Mouse (Mus musculus) cerebellum, adult 8-10 months (tissue): ENCODE measurements at regions not wholly inside any gene's neighbourhood (a gene's known extent, or its start where the extent isn't known, plus 50 kb on each side); places are given as distances from the start of the nearest gene placed in this dataset.

Experiments
- DNase-seq: peaks from one replicate; pipeline ENCODE4 v3.0.0; 2022

DNA sequence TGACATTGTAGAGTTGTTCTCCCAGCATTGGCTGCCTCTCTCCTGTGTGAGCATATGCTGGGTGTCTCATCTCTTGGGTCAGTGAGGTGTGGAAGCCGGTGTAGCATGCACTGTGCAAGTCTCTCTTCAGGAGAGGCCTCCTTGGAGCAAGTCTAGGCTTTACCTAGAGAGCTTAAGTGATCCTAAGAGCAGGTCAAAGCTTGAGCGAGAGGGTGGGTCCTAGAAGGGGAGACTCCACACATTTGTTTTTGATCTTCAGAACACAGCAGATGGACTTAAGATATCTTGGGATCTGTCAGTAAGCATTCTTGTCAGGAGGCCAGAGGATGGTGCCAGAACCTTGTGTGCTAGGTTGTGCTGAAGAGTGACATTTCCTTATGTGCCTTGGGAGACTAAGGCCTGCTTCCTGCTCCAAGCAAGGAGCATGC lies 136.4 kb downstream of the Tmx1 start:
- peak; percentile 63 for DNase-seq

DNA sequence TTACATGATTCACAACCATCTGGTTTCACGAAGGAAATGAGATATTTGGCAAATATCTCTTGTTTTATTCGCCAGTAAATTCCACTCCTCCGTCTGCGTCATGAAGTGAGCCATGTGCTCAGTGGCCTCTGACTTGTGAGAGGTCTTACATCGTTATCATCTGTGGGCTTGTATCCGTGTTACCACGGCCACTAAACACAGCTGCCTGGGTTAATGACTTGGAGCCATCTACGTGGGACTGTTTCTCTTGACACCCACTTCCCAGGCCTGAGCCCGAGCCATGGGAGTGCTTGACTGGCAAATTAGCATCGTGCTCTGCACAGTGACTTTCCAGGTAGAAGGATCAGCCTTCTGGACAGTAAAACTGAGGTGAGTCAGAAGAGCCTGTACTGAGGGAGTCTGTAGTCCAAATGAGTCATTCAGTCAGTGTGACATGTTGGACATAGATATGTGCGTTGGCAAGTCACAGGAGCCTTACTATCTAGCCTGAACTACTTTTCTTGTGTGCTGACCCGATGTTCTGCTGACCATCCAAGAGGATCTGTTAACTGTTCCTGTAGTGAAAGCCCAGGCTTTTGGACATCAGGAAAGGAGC lies 137.7 kb downstream of the Tmx1 start:
- DNase-seq: no peak

DNA sequence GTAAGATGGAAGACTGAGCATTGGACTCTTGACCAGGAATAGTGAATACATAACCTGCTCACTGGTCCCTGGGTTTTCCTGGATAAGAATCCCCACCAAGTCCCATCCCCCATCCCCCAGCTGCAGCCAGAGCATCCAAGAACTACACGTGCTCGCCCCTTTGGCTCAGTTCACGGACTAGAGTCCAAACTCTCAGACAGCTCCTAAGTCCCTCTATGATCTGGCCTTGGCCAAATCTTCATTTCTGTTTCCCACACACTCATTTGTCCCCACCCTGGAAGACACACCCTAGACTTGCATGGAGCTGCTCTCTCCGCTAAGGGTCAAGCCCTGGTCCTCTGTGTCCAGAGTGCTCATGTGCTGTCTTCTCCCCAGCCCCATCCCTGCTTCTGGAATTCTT lies 139.9 kb downstream of the Tmx1 start:
- DNase-seq: no peak

DNA sequence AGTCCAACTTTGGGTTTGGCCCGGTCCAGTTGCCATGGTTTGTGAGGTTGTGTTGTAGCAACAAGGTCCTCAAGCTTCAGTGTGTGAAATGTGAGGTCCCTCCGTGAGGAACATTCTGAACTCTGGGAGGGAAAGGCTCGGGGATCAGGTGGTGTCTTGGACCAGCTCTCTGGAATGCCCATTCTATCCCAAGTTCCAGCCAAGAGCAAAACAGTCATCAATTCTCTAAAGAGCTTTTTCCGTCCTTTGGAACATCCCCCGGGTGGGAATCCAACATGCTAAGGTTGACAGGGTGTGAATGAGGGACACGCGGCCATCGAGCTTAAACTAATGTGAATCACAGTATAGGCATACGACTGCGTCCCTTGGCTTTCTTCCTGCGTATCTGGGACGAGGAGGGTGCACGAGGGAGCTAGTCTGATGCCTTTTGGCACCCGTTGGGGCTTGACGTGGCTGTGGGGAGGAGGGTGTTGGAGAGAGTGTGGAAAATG lies 145.4 kb downstream of the Tmx1 start:
- no peak for DNase-seq

DNA sequence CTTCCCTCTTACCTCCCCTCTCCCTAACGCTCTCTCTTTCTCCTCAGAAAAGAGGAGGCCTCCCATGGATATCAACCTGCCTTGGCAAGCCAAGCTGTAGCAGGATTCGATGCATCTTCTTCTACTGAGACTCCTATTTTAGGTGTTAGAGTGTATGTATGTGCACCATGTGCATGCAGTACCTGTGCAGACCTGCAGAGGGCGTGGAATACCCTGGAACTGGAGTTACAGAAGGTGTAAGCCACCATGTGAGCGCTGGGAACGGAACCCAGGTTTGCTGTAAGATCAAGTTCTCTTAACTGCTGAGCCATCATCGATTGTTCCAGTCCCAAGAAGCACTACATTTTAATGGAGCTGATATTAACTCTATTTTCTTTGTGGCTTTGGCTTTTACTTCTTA lies 146.8 kb downstream of the Tmx1 start:
- DNase-seq: no peak

DNA sequence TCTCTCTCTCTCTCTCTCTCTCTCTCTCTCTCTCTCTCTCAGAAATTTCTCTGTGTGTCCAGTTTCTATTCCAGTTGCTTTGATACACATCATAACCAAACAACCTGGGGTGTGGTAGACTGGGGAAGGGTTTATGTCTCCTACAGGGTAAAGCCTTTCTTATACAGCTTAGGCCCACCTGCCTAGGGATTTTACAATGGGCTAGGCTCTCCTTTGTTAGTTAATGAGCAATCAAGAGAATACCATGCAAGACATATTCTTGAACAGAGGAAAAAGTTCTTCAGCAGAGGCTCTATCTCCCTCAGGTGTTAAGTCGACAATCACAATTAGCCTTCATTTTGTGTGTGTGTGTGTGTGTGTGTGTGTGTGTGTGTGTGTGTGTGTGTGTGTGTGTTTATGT lies 151.0 kb downstream of the Tmx1 start:
- DNase-seq: no peak

DNA sequence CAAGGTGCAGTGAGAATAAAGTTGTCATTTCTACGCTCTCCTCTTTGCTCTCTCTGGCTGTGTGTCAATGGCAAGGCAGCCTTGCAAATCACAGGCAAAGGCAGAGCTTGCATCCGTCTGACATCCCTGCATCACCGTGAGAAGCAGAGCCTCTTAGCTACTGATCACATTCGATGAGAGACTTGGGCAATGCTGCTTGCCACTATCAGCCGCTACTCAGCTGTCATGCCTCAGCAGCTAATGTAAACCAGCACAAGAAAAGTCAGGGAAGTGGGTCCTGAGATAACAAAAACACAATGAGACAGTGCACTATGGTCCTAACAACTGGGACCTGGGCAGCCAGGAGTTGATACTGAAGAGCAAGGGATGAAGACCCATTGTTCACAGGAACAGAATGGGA lies 155.8 kb downstream of the Tmx1 start:
- no peak for DNase-seq

DNA sequence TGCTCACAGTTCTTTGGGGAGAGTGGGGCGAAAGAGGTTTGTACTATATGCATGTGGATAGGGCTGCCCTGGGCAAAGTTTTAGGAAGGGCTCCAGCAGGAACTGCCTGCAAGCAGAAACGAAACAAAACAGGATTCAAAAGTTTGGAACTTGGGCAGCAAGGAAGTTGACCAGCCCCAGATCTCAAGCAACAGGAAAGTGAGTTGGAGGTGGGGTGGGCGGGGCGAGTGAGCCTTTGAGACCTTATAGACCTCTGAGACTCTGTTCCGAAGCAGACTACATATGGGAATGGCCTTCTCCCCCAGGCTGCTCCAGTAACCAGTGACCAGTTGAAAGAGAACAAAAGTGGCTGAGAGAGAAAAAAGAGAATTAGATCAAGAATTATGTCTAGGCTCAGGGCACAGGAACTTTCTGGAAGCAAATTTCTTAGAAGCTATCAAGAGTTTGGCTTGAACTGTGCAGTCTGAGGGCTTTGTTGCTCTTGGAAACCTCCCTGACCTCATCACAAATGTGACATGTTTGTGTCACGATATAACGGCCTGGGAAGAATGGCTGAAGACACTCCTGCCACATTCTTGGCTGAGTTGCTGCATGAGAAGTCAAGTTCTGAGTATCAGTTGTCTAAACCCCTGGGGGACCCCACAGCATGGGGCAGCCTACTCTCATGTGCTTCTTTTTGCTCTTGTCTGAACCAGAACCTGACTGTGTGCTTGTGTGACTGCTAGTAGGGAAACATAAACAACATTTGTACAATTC lies 156.4 kb downstream of the Tmx1 start:
- DNase-seq: no peak

DNA sequence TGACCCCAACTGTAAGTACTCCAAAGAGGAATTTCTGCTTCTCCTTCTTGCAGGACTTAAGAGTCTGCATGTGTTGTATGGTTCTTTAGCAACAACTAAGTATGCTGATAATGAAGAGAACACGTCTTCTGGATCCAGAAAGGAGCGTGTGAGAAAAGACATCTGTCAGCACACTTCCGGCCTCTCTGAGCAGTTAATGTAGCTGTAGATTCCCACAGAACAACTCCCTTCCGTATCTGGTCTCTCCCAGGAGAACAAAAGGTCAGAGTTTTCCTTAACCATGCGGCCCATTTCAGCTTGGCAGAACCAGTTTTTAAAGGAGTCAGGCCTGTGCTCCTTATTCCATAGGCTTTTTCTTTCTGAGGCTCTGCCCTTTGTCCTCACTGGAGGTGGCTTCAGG lies 159.0 kb downstream of the Tmx1 start:
- no peak for DNase-seq

DNA sequence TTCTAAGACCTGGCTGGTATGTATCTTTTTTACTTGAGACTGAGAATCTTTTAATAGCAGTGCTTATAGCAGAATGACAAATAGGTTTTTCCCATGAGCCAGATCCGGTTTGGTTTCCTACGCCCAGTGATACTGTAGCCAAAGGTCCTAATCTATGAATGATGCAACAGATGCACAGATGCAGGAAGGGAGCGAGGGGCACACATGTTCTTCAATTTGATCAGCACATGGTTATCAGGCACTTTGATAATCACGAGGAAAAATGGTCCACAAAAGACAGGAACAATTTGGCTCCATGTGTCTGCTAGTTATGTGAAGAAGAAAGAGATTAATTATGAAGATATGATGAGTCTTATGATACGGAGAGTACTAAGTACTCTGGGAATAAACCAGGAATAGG lies 160.3 kb downstream of the Tmx1 start:
- DNase-seq: no peak

DNA sequence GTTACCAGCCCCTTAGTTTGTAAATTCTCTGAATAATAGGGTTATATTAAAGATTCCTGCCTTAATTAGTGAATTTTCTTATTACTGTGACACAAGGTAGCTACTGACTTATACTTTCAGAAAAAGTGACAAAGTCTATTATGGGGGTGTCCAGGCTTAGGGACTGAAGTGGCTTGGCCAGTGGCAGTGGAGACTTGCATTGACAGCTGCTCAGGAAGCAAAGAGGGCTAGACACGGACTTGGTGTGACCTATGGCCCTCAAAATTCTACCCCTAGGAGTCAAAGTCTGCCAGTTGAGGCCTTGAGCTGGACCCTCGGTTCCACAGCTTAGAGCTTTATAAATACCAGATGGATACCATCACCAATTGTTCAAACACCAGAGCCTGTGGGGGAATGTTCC lies 161.2 kb downstream of the Tmx1 start:
- no peak for DNase-seq

DNA sequence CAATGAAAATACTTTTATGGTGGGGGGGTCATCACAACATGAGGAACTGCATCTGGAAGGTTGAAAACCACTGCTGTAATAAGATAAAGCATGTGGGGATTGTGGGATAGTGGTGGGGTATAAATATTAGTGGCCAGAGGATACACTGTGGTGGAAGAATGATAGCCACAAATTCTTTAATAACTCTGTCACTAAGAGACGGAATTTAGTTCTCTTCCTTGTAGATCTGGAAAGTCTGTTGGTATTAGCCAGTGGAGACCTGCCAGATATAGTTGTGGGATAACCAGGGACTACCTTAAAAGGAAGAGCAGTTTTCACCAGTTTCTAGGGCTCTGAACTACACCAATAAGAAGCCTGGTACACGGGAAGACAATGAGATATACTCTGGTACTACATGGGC lies 161.8 kb downstream of the Tmx1 start:
- no peak for DNase-seq

DNA sequence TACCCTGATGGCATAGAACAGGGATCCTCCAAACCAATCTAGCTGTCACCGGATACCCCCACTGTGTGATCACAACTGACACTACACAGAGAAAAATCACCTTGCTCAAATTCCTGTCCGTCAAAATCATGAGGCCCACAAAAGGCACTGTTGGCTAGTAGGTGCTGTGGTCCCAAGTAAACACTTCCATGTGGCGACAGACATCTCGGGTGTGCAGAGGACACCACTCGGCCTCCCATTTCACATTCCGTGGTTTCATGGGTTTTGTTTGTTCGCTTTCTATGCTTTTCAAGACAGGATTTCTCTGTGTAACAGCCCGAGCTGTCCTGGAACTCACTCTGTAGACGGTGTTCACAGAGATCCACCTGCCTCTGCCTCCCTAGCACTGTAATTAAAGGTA lies 162.2 kb downstream of the Tmx1 start:
- DNase-seq: no peak

DNA sequence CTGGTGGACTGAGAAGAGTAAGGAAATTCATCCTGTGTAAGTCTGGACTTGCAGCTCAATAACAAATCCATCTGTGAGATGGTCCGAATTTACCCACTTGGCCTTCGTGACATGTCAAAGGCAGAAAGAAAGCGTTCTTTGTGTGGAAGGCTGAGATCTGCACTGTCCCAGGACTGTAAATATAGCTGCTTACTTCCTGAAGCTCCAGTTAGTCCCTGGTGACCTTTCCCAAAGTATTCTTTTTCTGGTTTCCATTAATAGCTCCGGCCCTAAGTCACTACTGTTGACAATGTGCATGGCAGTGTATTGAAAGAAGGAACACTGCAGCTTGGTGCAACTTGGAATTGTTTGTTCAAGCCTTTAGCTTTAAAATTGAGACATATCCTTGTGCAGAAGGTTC lies 163.2 kb downstream of the Tmx1 start:
- DNase-seq: no peak

DNA sequence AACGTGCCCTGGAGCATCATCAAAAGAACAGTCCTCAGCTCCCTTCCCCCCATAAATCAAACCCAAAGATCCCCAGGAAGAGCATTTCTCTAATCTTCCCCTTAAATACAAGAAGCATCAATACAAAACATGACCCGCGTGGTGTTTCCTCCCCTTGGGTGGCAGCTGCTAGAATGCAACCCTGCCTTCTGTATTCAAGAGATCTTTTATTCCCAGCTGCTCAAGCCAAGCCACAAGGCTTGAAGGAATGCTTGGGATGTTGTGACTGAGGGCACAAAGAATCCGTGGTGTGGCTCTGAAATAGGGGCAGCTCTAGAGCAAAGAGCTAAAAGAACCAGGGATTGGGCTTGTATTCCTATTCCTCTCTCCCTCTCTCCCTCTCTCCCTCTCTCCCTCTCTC lies 163.6 kb downstream of the Tmx1 start:
- DNase-seq: no peak

DNA sequence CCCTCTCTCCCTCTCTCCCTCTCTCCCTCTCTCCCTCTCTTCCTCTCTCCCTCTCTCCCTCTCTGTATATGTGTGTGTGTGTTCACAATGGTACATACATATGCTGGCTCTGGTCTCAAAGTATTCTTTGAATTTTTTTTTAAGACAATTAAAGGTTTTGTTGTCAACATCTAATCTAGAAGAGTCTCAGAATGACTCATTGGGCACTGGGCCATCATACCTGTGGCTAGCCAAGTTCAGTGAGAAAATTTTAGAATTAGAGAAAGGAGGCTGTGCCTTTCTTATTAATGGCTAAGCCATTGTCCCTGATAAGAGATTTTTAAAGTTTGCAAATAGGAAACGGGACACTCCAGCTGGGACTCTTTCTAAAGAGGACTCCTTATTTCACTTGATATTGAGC lies 164.1 kb downstream of the Tmx1 start:
- DNase-seq: no peak

DNA sequence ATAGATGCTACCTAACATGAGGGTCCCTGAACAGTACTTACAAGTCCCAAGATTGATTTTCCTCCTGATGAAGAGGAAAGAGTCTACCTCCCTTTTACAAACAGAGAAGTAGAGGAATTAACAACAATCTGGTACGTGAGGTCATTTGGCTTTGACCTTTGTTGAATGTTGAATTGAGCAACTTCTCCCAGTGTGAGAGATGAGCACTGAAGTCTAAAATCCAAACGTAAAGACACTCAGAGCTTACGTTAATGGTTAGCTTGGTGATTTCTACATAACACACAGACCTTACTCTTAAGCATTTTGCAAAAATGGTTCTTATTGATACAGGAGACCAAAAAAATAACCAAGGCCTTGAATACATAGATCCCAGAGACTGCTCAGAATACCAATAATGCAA lies 165.1 kb downstream of the Tmx1 start:
- no peak for DNase-seq

DNA sequence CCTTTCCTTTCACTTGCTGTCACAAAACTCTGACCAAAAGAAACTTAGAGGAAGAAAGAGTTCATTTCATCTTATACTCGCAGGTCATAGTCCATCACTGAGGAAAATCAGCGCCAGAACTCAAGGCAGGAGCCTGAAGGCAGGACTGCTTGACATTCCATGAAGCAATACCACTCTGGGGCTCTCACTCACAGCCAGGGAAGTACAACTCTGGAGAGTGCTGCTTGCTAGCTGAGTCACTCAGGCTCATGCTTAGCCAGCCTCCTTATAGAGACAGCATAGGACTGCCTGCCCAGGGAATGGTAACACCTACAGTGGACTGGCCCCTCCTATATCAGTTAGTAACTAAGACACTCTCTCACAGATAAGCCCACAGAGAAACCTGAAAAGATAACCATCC lies 166.5 kb downstream of the Tmx1 start:
- DNase-seq: no peak

DNA sequence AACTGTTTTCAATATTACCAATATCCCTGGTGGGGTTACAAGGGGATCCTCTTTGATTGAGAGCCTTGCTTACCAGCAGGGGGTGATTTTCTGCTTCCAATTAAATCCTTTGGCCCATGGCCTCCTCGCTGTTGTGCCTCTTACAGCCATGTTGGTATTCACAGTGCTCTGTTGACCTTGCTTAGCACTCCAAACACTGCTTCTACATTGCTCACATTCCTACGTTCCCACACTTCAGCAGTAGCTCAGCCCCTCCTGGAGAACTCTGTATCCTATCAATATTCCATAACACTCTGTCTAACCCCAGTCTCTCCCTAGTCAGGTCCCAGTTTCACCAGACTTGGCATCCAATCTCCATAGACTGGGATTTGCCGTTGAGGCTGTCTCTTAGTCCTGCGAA lies 169.1 kb downstream of the Tmx1 start:
- DNase-seq: no peak

DNA sequence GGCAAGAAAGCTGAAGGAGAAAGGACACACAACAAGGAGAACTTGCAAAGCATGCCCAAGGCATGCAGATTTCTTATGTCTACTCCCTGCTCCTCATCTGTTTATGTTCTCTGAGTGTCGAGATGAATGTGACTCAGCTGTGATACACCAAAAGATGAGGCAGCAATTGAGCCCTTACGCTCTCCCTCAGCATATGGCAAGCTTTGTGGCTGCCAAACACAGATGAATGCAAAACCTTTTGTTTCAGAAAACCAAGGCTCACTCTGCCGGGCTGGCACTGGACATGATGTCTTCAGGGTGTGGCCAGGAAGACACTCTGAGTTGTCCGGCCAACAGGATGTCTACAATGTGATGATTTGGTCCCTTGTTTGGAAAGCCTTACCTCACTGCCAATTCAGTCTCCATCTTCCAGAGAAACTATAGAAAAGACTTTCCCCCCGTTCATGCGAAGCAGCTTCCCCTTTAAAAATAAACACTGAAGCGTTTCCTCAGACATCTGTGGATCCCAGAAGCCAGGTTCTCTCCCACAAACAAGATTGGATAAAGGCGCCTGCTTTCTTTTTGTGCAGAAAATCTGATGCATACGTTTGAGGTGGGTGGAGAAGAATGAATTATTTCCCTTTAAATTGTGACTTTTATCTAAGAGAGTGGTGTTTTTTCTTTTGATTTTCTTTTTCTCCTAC lies 171.5 kb downstream of the Tmx1 start:
- peak; percentile 54 for DNase-seq

DNA sequence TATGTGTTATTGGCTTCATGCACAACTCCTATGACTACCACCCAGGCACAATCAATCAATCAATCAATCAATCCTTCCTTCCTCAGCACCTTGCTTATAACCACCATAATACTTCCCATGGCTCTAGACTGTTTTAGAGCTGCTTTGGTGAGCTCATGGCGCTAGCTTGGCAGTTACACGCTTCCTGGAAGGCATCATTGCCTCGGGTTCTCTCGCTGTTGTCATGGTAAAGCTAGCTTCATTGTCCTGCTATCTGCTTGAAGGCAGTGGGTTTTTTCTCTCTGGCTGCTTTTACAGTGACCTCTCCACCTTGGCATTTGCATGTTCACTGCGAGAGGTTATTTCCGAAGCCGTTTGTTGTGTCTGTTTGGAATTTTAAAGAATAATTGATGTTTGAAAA lies 174.7 kb downstream of the Tmx1 start:
- no peak for DNase-seq

DNA sequence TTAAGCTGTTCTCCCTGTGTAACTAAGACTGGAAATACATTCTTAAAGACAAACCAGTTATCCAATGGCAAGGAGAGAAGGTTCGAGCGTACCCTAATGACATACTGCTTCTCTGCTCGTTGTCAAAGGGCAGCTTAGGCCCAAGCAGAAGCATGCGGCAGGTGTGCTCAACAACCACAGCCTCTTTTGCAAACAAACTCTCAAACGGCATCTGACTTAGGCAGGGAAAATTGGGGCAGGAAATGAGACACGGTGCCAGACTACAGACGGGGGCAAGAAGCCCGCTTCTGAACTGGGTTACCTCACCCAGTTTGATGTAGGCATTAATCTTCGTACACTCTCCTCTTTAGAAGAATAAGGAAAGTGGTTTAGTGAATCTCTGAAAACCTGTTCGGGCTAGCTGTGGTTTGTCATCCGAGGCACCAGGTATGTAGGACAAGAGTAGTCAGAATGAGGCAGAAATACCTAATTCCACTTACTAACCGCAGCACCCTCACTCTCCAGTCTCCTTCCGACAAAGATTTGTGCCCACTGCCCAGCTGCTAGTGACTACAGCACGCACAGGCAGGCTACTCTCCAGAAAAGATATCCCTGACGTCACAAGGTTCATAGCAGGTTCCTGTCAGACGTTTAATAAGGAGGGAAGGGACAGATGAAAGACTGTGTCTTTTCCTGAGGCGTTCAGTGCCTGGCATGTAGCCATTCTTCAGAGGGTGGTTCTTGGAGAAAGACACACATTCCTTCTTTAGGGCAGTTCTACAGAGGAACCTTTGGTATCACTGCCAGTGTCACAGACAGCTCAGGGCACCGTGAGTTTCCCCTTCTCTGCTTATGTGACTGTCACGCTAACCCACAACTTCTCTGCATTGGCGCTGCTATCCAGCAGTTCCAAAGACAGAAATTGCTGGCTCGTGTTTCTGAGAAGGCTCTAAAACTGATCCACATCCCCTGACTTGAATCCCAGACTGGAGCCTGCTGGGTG lies 175.8 kb downstream of the Tmx1 start:
- no peak for DNase-seq

DNA sequence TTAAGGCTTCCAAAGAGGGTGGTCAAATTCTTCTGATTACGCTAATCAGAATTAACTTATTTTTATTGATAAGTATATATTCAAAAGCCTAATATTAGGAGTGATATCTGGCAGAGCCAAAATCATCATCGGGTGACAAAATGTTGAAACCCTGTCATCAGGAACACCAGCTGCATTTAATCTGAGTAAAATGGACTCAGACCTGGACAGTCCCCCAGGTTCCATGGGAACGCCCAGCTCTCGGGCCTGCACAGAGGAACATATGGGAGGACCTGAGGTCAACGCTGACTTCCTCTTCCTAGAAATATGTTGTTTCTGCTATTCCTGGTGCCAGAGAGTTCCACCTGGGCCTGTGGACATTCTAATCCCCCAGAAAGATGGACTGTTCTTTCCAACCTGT lies 176.5 kb downstream of the Tmx1 start:
- DNase-seq: no peak
